Mouse (Mus musculus) heart, adult 2 months (tissue): ENCODE measurements around the gene Jade2.

Experiments used
- CTCF ChIP-seq: fragments of 200-600 bp; IDR thresholded peaks from 2 replicates; pipeline ENCODE4 v1.8.1; 2022; ENCODE audit warnings: antibody characterized with exemption, mild to moderate bottlenecking, moderate library complexity
- EP300 ChIP-seq: fragments of 200-500 bp; IDR thresholded peaks from 2 replicates; pipeline ENCODE4 v1.6.1; 2011; ENCODE audit warnings: low read depth, low read length, control low read depth; ENCODE audit not compliant: insufficient read depth
- POLR2A ChIP-seq: fragments of 200-500 bp; IDR thresholded peaks from 2 replicates; pipeline ENCODE4 v1.6.1; 2011; ENCODE audit warnings: mild to moderate bottlenecking, low read depth, low read length, control low read depth; ENCODE audit not compliant: insufficient read depth

DNA sequence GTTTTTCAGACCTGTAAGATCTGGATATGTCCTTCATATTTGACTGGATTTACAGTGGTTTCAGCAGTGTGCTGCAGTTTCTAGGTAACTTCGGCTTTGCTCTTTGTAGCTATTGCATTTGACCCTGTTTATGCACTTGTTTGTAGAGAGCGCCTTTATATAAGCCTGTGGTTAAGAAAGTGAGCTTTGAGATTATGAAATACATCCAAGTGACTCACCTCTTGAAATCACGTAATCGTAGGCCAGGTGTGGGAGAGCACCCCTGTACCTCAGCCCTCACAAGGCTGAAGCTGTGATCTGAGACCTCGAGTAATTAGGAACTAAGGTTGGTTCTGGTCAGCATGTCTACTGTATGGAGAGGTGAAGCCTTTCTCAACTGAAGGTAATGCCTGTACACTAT, 80.0 kb downstream of the Jade2 start:
- no peak for TF ChIP-seq CTCF
- no peak for TF ChIP-seq POLR2A
- TF ChIP-seq EP300: no peak
